Mouse (Mus musculus) G1E (cell line): ENCODE results near the gene Prrc2b. TPM values are rescaled to one million over a fixed set of nuclear protein-coding genes. Genes with fewer than 3 reads are reported as not detected.

Source experiments
- ATAC-seq: 2 replicates; pipeline ENCODE4 v1.8.0; 2016; ENCODE audit warnings: mild to moderate bottlenecking; ENCODE audit not compliant: insufficient number of reproducible peaks, poor library complexity, low FRiP score, severe bottlenecking; ENCODE audit errors: extremely low read depth
- DNase-seq: peaks from one replicate; pipeline ENCODE4 v3.0.0; 2012; ENCODE audit warnings: low spot score
- H3K27me3 ChIP-seq: 2 replicates; pipeline ENCODE4 v1.6.1; 2012; ENCODE audit warnings: mild to moderate bottlenecking, low read length, inconsistent platforms; ENCODE audit not compliant: insufficient read depth
- H3K36me3 ChIP-seq: replicated peaks from 2 replicates; pipeline ENCODE3; 2012; ENCODE audit warnings: mild to moderate bottlenecking, inconsistent platforms
- H3K4me1 ChIP-seq: 2 replicates; pipeline ENCODE4 v1.6.1; 2012; ENCODE audit warnings: low read depth, low read length, inconsistent platforms, mixed read lengths; ENCODE audit not compliant: insufficient read depth
- H3K4me3 ChIP-seq: 2 replicates; pipeline ENCODE4 v1.5.1; 2012; ENCODE audit warnings: low read depth, mild to moderate bottlenecking, inconsistent platforms, low read length, moderate library complexity, mixed read lengths
- H3K9me3 ChIP-seq: replicated peaks from 2 replicates; pipeline ENCODE4 v1.6.1; 2012; ENCODE audit warnings: inconsistent platforms
- CTCF ChIP-seq: IDR thresholded peaks from 2 replicates; pipeline ENCODE4 v1.5.1; 2012; ENCODE audit warnings: low read depth, low read length, inconsistent platforms, mixed read lengths
- GATA1 ChIP-seq: IDR thresholded peaks from 2 replicates; pipeline ENCODE4 v1.6.1; 2012; ENCODE audit warnings: borderline replicate concordance, low read length, inconsistent platforms, mixed read lengths
- GATA2 ChIP-seq: IDR thresholded peaks from 2 replicates; pipeline ENCODE4 v1.6.1; 2012; ENCODE audit warnings: low read depth, low read length, inconsistent platforms, borderline replicate concordance
- POLR2AphosphoS5 ChIP-seq: IDR thresholded peaks from 2 replicates; pipeline ENCODE4 v1.6.1; 2012; ENCODE audit warnings: low read depth, low read length, inconsistent platforms; ENCODE audit not compliant: insufficient replicate concordance
- TAL1 ChIP-seq: conservative IDR thresholded peaks from 2 replicates; pipeline ENCODE4 v1.6.1; 2012; ENCODE audit warnings: low read depth, low read length, inconsistent platforms, mixed read lengths
- polyA plus RNA-seq: library from polyadenylated mRNA; stranded (reverse); fragments of >175 nt; gene quantifications from 2 replicates; pipeline ENCODE4 v1.2.3, GENCODE M21; 2012
- total RNA-seq, 2 experiments: library from RNA; stranded (forward) in 1 of 2; stranded (reverse) in 1 of 2; fragments of 200-1000 nt in 1 of 2; fragments of >200 nt in 1 of 2; fragmentation: Nextera tagmentation in 1 of 2; gene quantifications; 2 replicates each; pipeline ENCODE4 v1.2.3; 2014 to 2017

Prrc2b gene
- total RNA-seq (2014; fragmentation: Nextera tagmentation) (147 and 160 TPM in 2 replicates), total RNA-seq (2017) (16.0 and 17.1 TPM in 2 replicates), polyA plus RNA-seq (90.5 and 103 TPM in 2 replicates)

DNA sequence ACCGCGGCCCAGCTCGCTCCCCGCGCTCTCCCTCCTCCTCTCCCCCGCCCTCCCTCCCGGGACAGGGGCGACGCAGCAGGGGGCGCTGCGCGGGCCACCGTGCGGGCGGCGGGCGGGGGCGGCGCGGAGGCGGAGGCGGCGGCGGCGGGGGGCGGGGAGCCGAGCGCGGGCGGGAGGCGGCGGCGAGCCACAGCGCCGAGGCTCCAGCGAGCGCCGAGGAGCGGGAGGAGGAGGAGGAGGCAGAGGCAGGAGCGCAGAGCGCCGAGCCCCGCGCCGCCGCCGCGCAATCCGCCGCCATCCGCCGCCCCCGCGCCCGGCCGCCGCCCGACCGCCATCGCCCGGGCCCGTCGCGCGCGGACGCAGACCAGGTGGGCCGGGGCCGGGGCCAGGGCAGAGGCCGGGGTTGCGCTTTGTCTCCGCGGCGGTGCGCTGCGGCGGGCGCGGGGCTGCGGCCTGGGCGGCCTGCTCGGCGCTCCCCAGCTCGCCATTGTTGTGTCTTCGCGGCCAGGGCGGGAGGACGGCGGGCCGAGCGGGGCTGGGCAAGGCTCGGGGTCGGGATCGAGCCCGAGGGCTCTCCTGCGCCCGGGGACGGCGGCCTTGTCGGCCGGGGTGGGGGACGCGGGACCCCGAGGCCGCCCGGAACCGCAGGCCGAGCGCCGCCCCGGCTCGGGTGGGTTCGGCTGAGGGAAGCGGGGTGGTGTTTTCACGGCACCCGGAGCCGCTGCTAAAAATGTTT lies at the start of gene Prrc2b:
Prrc2b (plus strand) TSS at position 159 of the 736 bp plus-strand sequence.
- ATAC-seq (no peak), DNase-seq (no peak)
- Histone ChIP-seq H3K9me3 (no peaks in the 10 kb centered on the region), H3K27me3 (no peaks in the 10 kb centered on the region), H3K4me3 (peak within 1 kb of the TSS; percentile 85), H3K36me3 (peaks cover 27% of the 10 kb centered on the region), H3K4me1 (peaks cover 56% of the 10 kb centered on the region)
- TF ChIP-seq GATA1 (no peak), GATA2 (no peak), POLR2AphosphoS5 (no peak), TAL1 (no peak), CTCF (no peak)

GRCm38 (mm10) chr2:32102944-32103343 lies 47.9 kb upstream of the Prrc2b start:
- ATAC-seq (no peak), DNase-seq (no peak)
- TF ChIP-seq GATA2, result no peak
- no peak for TF ChIP-seq CTCF
- no peak for TF ChIP-seq POLR2AphosphoS5
- no peak for TF ChIP-seq GATA1
- TF ChIP-seq TAL1, result no peak
- no peak overlapping the region for H3K4me3 ChIP-seq
- peaks cover 5% of the 10 kb centered on the region; the same call in 1 of the 2 replicates for H3K9me3 ChIP-seq
- no peaks in the 10 kb centered on the region for H3K4me1 ChIP-seq
- no peaks in the 10 kb centered on the region for H3K36me3 ChIP-seq
- peaks cover 73% of the 10 kb centered on the region for H3K27me3 ChIP-seq

GRCm38 (mm10) chr2:32103557-32103956 lies 47.3 kb upstream of the Prrc2b start:
- peaks cover 5% of the 10 kb centered on the region; the same call in 1 of the 2 replicates for H3K9me3 ChIP-seq
- H3K4me3 ChIP-seq, result no peak overlapping the region
- no peaks in the 10 kb centered on the region for H3K36me3 ChIP-seq
- no peaks in the 10 kb centered on the region for H3K4me1 ChIP-seq
- TF ChIP-seq TAL1, result no peak
- no peak for TF ChIP-seq CTCF
- TF ChIP-seq POLR2AphosphoS5, result no peak
- no peak for TF ChIP-seq GATA1
- no peak for TF ChIP-seq GATA2
- ATAC-seq, result no peak
- H3K27me3 ChIP-seq, result peaks cover 71% of the 10 kb centered on the region
- DNase-seq, result no peak

- Histone ChIP-seq H3K4me1 (no peaks in the 10 kb centered on the region), H3K36me3 (no peaks in the 10 kb centered on the region), H3K4me3 (no peak overlapping the region), H3K27me3 (peaks cover 73% of the 10 kb centered on the region), H3K9me3 (peaks cover 5% of the 10 kb centered on the region; the same call in 1 of the 2 replicates)
- no peak for DNase-seq
- no peak for TF ChIP-seq CTCF
- no peak for TF ChIP-seq GATA2
- no peak for TF ChIP-seq GATA1
- no peak for TF ChIP-seq POLR2AphosphoS5
- TF ChIP-seq TAL1, result no peak
- no peak for ATAC-seq
Measured at GRCm38 (mm10) chr2:32104122-32104521, 46.8 kb upstream of the Prrc2b start.

DNA sequence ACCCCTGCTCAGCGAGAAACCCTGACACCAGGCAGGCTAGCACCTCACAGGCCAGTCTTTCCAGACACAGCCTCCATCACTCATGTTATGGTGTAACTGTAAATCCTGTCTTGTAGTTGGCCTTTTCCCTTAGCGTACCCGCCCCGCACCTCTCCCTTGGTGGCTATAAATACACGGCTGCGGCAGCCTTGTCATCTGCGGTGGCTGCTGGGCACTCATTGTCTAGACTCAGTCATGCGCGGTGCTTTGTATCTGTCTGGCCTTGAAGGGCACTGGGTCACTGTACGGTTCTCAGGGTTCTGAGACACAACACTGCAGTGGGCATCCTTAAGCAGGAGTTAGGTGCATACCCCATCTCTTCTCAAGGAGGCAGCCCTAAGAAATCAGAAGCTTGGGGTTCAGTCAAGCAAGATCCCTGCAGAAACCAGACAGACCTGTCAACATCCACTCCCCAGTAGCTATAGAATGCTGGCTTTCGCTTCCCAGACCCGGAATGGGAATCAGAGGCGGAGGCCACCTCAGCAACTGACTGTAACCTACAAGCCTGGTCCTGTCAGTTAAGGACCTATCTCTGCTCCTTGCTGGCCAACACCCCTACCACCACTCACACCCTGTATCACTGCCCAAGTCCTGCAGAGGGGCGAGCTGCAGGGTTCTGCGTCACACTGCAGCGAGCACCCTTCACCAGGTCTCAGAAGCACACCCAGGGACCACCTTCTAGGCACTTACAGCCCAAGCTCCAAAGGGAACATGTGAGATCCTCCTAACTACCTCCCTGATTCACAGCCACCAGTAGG lies 45.6 kb upstream of the Prrc2b start:
- Histone ChIP-seq H3K4me1 (no peaks in the 10 kb centered on the region), H3K36me3 (no peaks in the 10 kb centered on the region), H3K9me3 (peaks cover 5% of the 10 kb centered on the region; the same call in 1 of the 2 replicates), H3K27me3 (peaks cover 77% of the 10 kb centered on the region), H3K4me3 (no peak overlapping the region)
- TF ChIP-seq TAL1 (no peak), GATA1 (no peak), POLR2AphosphoS5 (no peak), CTCF (no peak), GATA2 (no peak)
- ATAC-seq (no peak), DNase-seq (no peak)

- Histone ChIP-seq H3K4me1 (no peaks in the 10 kb centered on the region), H3K4me3 (no peak overlapping the region), H3K27me3 (peaks cover 76% of the 10 kb centered on the region), H3K9me3 (no peaks in the 10 kb centered on the region), H3K36me3 (no peaks in the 10 kb centered on the region)
- DNase-seq (no peak), ATAC-seq (no peak)
- TF ChIP-seq GATA1, result no peak
- no peak for TF ChIP-seq TAL1
- TF ChIP-seq GATA2, result no peak
- TF ChIP-seq CTCF, result no peak
- TF ChIP-seq POLR2AphosphoS5, result no peak
Measured at GRCm38 (mm10) chr2:32105930-32106329, 45.0 kb upstream of the Prrc2b start.
